Mouse (Mus musculus): ENCODE measurements around the gene Lrp8.

DNA sequence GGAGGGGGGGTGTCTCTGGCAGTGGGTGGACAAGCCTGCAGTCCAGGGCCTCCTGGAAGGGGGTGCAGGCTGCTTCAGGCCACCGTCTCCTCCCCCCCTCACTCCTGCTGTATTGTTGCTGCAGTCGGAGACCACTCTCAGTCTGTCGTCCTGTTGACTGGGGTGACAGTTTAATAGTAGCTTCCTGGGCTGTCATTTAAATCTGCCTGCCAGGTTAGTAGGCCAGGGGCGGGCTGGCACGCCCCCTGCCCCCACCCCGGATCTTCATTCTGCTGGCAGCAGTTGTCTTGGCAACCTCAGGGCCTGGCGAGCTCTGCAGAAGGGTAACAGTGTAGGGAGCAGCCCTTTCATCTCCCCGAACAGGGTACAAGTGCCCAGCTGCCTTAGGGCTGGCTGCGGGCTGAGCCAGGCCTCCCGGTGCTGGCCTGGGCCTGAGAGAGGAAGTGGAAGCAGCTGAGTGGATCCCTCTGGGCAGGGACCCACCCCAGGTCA is 26.7 kb downstream of the Lrp8 start:
- no peak for TF ChIP-seq CTCF (IDR thresholded peaks at IDR 0.05; ENCODE audit: insufficient read depth, low read length)
- TF ChIP-seq POLR2A (IDR thresholded peaks at IDR 0.05; ENCODE audit: borderline replicate concordance, extremely low read depth, low read depth, low read length), result no peak
